Mouse (Mus musculus): ENCODE data around the gene Amdhd1.
"Not testable (repeated sequence)": the region's sequence is repeated elsewhere in the genome, so short reads cannot be mapped to it uniquely, and the experiment has no call there.

Amdhd1 gene

DNA sequence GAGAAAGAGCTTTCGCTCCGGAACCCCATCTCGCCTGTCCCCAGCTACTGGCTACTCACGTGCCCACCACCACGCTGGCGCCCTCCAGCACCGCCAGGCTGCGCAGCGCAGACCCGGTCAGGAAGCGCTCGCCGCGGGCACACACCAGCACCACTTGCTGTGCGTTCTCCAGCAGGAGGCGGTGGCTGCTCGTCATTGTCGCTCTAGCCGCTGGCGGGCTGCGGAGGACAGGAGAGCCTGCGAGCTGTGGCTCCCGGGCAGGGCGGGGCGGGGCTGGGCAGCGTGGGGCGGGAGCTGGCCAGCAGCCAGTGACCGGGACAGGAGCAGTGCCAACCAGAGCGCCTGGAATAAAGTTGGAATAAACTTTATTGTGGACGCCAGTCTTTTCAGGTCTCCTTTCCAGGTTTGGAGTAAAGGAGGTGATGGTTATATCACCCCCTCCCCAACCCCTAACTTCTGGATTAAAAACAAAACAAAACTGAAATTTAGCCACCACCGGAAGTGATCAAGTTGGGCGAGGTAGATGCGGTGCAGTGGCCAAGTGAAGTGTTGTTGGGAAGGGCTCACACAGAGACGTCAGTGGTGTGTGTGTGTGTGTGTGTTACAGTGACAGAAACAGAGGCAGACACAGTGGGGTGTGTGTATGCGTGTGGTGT is at the start of gene Amdhd1:
Amdhd1 (minus strand) TSS at position 259 of the 656 bp plus-strand sequence.
- peak; percentile 90 for DNase-seq

DNA sequence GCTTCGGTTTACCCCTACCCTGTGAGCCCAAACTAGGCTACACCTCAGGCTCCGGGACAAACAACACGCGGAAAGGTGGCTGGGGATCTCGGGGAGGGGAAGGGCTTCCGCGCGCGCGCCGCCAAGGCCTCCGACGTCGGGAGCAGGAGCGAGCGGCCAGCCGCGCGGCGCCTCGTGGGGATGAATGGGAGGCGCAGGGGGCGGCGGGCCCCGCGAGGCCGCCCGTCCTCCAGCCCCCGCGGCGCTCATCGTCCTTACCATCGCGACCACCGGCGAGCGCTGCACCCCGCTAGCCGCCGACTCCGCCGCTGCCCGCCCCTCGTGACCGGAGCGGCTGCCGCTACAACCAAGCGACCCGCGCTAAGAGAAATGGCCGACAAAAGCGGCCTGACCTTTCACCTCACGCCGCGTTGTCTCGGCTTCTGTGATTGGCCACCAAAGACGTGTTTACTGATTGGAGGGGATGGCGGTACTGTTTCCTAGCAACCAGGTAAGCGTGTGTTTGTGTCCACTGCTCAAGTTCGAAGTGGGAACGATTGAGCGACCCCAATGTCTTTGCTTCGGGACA is 49.5 kb upstream of the Amdhd1 start, which contains the start of gene Snrpf:
Snrpf (minus strand) TSS at position 426 of the 568 bp plus-strand sequence.
- DNase-seq = peak; percentile 90

DNA sequence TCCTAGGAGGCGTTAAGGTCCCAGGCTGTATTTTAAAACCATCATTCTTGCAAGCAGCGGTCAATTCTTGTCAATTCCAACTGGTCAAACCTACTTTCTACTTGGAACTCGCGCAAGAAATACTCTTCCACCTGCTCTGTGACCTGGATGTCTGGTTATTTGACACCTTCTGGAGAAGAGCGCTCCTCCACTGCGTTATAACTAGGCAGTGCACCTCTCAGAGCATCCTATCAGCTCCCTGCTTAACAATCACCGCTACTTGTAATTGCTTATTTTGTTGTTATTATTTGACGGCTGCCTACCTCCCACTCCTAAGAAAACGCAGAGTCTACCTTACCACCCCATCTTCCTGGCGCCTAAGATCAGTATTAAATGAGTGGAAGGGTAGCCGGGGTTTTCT is 49.0 kb upstream of the Amdhd1 start:
- no peak for DNase-seq

DNA sequence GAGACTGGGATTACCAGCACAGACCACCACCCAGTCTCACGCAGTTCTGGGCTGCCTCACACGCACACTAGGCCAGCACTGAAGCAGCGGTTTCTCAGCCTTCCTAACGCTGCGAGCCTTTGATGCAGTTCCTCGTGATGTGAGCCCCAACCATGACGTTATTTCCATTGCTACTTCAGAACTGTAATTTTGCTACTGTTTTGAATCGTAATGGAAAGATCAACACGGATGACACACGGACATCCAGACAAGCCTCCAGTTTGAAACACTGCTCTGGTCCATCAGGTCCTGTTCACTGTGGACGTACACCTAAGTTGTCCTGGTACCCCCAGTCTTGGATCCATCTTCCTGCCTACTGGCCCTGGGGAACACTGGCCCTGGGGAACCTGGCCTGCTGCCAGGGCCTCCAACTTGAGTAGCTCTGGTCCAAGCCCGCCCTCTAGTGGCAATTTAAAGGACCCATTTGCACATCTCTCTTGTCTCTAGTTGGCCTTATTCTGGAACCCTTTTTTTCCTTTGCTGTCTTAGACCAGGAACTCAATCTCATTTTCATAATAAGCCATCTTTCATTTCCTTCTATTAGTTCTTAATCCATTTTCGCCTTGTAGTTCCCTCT is 37.5 kb upstream of the Amdhd1 start:
- DNase-seq = peak; percentile 76

DNA sequence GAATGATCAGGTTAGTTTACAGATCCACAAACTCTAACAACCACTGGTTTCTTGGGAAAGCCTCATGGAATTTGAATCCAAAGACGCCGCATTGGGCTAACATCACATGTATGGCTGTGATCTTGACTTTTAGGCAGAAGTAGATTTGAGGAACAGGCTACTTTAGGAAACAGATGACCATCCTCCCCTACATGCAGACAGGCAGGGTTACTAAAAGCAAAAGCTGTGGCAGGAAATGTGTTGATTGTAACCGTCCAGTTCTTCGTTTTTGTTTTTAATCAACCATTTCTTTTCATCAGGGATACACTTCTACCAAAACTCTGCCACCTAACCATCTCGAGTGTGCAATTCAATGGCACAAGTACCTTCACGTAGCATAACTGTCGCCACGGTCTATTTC is 36.1 kb upstream of the Amdhd1 start:
- no peak for DNase-seq

DNA sequence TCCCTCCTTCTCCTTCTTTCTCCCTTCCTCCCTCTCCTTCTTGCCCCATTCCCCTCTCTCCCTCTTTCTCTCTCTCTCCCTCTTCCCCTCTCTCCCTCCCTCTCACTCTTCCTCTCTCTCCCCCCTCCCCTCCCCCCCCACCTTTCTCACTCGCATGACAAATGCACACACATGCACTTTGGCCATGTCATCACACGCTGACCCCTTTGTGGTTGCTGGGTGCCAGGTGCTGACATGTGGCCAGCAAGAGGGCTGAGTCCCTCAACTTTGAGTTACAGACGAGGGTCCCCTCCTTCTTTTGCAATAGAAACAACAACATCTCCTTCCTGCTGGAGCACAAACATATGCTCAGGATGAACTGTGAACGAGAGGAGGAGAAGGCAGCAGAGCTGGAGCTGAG is 35.1 kb upstream of the Amdhd1 start:
- no peak for DNase-seq

DNA sequence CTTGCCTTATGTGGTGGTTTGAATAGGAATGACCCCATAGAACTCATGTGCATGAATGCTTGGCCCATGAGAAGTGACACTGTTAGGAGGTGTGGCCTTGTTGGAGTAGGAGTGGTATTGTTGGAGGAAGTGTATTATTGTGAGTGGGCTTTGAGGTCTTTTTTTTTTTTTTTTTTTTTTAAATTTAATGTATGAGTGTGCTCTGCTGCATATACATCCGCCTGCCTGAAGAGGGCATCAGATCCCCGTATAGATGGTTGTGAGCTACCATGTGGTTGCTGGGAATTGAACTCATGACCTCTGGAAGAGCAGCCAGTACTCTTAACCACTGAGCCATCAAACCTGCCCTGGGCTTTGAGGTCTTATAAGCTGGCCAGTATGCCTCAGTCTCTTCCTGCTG is 32.4 kb upstream of the Amdhd1 start:
- no peak for DNase-seq

DNA sequence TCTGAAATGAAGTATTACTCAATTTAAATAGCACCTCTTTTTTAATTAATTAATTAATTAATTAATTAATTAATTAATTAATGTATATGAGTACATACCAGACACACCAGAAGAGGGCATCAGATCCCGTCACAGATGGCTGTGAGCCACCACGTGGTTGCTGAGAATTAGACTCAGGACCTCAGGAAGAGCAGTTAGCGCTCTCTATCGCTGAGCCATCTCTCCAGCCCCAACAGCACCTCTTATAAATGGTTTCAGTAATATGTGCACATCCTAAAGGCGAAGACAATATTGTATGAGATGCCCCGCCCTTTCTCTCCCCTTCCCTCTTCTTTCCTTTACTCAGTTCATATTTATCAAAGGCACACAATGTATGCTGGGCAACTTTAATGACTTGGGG is 28.8 kb upstream of the Amdhd1 start:
- DNase-seq = no peak

DNA sequence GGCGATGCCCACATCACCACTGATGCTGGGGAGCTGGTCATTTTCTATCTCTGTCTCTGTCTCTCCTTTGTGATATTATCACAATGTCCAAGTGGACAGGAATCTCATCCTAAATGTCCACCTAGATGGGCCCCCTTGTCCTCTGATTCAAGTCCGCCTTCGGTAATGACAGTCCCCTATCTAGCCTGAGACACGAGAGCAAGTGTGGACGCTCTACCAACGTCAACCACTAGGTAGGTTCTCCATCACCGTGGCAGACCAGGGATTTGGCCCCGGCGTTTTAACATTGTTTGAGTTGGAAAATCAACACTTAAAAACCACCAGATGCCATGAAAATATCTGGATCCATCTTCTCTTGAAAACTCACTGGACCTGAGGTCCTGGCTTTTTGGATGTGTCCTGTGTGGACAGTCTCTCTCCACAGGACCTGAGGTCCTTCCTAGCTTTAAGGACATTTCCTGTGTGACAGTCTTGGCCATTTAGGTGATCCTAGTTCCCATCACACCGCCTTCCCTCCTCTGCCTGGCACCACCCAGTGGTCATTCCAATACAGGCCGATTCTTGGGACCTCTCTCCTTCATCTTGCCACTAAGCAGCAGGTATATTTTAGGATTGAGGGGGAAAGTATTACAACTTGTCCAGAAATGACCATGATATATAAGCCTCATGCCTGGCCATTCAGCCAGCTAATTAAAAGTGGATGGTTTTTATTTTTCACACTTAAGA is 28.2 kb upstream of the Amdhd1 start:
- DNase-seq = no peak

DNA sequence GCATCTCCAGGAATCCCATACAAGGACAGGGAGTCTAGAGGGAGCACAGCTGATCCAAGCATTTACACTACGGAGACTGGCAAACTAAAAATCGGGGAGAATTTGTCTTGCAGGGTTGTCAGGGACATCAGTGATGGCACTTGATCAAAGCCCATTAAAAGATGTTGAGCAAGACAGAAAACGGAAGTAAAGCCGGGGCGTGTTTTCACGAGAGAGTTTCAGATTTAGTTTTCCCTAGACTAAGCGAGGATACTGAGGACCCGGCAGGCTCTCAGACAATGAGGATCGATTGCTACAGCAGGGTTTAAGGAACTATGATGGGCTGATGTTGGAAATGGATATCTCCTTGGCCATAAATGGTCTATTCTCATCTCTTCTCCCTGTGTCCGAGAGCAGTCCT is 27.2 kb upstream of the Amdhd1 start:
- DNase-seq = no peak

DNA sequence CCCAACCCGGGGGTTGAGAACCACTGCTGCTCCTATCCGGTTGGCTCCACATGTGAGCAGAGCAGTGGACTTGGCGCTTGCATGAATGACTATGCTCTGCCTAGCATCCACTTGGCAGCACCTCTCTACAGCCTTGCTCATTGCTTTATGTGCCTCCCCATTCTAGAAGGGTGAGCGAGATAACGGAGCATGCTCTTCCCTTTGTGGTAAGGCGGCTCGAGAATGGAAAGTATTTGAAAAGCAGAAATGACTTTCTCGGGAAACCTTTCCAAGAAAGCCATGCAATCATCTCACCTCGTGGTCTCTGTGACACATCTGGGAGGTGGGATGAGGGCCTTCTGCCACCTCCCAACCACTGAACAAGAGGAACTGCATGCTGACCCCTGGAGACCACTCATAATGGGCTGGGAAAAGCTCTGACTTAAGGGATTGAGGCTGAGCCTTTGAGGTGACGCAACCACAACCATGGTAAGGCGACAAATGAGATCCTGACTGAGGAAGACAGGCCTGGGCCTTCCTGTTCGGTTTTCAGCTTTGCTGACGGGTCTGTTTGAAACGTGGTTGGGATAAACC is 24.8 kb upstream of the Amdhd1 start:
- DNase-seq = no peak

DNA sequence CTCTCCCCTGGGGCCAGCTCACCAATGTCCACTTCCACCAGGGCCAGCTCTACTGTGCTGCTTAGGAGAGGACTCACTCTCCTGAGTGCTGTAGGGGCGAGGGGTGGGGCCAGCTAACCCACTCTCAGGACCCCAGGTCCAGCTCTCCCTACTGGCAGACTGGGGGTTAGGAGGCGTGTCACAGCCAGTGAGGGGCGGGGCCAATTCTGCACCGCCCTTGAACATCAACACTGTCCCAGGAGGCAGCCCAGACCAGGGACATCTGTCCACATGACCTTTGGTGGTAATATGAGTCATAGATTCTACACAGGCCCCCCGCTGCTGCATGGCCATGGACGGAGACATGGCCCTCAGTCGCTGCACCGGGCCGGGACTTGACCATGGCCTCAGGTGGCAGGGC is 20.0 kb upstream of the Amdhd1 start:
- DNase-seq = no peak

DNA sequence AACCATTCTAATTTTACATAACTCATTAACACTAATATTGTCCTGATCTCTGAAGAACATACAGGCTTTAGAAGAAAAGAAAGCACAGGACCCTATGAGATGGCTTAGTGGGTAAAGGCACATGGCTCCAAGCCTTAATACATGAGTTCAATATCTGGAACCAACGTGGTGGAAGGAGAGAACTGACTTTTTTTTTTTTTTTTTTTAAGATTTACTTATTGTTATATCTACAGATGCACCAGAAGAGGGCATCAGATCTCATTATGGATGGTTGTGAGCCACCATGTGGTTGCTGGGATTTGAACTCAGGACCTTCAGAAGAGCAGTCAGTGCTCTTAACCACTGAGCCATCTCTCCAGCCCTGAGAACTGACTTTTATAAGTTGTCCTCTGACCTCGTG is 18.1 kb upstream of the Amdhd1 start:
- DNase-seq = not testable (repeated sequence)

DNA sequence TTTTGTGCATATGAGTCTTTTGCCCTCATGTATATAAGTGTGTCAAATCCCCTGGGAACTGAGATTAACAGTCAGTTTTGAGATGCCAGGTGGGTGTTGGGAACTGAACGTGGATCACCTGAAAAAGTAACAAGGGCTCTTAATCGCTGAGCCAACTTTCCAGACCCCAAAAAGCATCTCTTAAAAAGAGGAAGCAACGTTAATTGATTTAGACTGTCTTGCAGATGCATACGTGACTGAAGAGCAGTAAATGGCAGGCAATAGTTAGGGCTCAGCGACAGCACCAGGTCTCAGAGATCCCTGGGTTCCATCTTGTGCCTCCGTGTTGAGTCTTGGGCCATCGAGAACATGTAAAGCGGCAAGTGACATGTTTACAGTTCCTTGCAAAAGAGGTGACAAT is 12.8 kb upstream of the Amdhd1 start:
- no peak for DNase-seq

DNA sequence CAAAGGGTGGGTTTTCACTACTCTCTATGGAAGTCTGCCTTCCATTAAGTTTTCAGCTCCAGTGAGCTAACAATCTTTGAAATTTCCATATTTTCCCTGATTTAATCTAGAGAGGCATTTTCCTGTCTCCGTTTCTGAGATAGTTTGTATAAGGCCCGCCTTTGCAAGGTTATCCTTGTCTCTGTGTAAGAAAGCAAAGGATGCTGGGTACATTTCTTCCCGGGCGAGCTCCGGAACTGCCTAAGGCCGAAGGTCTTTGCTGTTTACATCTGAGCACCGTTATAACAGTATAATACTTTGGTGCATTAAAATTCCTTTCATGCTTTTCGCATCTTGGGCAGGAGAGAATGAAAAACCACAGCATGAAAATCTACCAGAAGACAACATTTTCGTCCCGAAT is 10.0 kb upstream of the Amdhd1 start:
- DNase-seq = no peak

DNA sequence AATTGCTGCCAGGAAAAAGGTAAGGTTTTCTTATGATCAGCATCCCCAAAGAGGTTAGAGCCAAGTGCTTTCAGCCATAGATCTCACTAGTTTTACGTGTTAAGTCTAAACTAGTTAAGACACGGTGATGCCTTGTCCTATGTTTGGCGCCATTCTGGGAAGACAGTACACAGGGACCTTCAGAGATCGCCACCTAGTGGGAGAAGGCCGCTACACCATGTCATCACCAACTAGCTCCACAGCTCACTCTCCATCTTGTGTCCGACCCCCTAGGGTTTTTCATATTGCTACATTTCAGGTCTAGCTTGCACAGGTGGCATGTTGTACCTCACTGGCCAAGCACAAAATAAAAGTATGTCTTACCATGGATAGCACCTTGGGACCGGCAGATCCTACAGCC is 9.2 kb upstream of the Amdhd1 start:
- DNase-seq = peak; percentile 85

DNA sequence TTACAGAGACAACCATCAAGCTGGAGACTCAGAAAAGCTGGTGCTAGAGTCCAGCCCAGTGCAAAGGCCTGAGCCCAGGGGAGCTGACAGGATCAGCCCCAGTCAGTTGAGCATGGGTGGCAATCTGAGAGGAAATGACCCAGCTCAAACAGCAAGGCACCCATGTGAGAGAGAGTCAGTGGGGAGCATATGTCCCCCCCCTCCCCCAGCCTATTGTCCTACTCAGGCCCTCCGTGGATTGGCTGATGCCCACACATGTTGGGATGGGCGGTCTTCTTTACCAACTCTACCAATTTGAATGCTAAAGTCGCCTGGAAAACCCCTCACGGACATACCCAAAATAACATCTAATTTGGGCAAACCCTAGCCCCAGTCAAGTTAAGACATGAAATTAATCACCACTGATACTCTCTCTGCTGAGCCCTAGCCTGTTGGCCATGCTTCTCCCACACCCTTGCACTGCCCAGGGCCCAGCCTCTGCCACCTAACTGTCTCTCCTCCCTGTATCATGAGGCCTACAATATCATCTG is 8.0 kb upstream of the Amdhd1 start:
- DNase-seq = no peak

DNA sequence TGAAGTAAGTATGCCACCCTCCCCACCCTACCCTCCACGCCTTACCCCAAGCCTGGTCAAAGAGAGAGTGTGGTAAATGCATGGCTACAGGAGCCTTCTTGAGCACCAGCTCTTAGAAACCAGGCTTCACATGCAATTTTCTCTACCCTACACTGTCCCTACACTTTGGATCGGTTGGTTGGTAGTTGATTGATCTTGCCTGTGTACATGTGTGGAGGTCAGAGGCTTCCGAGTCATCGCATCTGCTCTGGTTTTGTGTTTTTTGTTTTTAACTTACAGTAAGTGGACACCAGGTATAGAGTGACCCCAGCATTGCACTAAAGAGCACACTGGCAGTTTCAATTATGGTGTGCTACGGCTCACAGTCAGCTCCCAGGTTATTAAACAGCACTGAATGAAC is 4.3 kb upstream of the Amdhd1 start:
- DNase-seq = no peak

DNA sequence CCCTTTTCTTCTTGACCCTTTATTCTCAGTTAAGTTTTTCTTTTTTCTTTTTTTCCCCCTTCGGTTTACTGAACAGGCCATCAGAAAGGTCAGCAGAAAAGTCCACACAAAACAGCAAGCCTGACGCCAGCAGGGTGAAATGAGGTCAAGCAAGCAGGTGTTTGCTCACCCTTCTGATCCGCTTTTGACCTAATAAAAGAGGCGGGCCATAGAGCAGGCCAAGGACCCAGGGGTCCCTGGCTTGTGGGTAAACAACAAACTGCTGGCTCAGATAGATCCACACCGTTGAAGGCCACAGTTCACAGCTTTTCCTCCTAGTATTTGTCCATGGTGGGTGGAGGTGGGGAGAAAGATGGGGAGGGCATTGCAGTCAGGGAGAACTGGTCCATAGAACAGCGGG is 3.3 kb upstream of the Amdhd1 start:
- DNase-seq = no peak

DNA sequence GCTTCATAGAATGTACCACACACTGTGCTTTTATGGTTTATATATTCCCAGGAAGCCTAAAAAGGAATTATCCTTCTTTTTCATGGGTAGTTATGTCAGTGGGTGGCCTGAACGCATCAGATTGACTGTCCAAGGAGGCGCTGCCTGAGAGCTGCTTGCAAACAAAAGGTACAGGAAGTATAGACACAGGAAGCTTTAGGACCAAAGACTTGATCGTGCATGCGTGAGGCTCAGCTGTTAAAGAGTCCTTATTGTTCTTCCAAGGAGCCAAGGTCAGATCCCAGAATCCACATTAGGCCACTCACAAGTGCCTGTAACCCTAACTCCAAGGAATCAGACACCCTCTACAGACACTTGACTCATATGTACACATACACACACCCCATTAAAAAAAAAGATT is 2.5 kb upstream of the Amdhd1 start:
- peak; percentile 16 for DNase-seq

DNA sequence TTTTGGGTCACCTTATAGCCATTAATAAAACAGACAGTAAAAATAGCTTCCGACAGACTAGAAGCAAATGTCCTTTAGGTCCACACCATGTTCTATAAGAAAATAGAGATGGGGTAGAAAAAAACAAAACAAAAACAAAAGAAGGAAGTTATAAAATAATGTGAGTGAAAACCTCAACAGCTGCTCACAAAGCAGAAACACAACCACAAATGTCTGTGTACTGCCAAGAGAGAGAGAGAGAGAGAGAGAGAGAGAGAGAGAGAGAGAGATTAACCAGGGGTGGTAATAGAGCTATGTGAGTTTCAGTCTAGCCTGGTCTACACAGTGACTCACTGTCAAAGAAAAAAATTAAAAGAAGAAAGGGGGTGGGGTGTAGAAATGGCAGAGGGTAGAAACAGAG is 1.8 kb upstream of the Amdhd1 start:
- no peak for DNase-seq

DNA sequence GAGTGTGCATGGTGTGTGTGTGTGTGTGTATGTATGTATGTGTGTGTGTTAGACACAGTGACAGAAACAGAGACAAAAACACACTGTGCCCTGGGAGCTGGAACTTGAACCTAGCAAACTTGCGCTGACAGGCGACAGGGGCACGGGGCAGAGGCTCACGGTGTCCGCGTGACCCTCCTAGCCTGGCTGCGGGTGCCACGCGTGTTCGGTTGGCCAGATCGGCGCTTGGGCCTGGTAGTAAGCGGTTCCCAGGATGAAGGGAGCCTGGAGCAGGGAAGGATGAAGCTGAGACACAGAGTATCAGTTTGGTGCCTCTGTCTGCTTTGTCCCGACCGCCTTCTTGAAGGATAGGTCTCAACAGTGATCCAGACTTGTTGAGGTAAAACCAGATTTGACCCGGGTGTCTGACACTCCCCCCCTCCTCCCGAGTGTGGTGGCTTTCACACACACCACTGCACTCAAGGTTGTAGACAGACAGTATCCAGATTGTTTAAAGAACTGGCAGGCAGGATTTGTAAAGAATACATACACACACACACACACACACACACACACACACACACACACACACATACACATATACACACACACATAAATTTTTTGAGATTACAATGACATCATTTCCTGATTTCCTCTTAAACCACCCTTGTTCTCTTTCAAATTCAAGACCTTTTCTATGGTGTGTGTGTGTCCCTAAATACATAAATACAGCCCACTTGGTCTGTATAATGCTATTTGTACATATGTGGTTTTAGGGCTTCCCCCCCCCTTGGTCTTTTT is 788 bp upstream of the Amdhd1 start, which contains the start of gene Ccdc38:
Ccdc38 (plus strand) TSS at position 202 of the 780 bp plus-strand sequence.
- DNase-seq = peak; percentile 24

Measured in thymus, postnatal 14 days (tissue).